Mouse (Mus musculus): Measurements from ENCODE around the gene Tmem222. TPM values are rescaled to one million over a fixed set of nuclear protein-coding genes. Genes with fewer than 3 reads are reported as not detected.

Gene Tmem222
- polyA plus RNA-seq, 1 experiment from 2014 or later, result 118 TPM

- Histone ChIP-seq H3K4me1 (ENCODE audit: control insufficient read depth, insufficient read depth, low read length) (peaks cover 16% of the 10 kb centered on the region), H3K27me3 (ENCODE audit: control insufficient read depth, insufficient read depth, low read length) (no peaks in the 10 kb centered on the region), H3K9me3 (ENCODE audit: control insufficient read depth, low read length) (no peaks in the 10 kb centered on the region), H3K36me3 (ENCODE audit: control insufficient read depth, insufficient read depth, low read length) (no peaks in the 10 kb centered on the region), H3K27ac (ENCODE audit: low read depth, low read length) (peak overlapping the region; percentile 91), H3K4me2 (ENCODE audit: low read depth, low read length) (peak overlapping the region; percentile 41), H3K9ac (replicated peaks; ENCODE audit: low read depth, low read length) (peak overlapping the region; percentile 76; the same call in 1 of the 2 replicates), H3K4me3 (ENCODE audit: low read depth, low read length) (peak overlapping the region; percentile 80)
- ATAC-seq (ENCODE audit: low read depth), result 0 out of 2 replicates have a peak, but pooled peaks have one; percentile 28
- WGBS, result 28% methylated on average over 6 of the region's 6 CpGs
Measured at GRCm38 (mm10) chr4:133278067-133278466, 475 bp upstream of the Tmem222 start.

DNA sequence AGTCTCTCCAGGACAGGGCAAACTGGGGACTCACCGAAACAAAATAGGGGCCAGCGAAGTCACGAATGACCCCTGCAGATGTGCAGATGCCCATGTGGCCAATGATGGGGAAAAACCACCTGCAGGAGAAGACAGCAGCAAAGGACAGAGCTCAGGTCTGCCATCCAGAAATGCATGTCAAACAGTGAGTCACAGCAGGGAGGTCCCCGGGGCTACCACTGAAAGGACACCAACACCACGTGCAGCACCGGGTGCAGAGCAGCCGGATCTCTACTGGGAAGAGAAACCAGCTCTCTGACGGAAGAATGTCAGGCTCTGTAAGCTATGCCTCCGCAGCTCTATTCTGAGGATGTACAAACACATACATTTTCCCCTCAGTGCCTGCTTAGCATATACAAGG is 6.7 kb downstream of the Tmem222 start:
- ATAC-seq (ENCODE audit: low read depth), result no peak
- WGBS, result 88% methylated on average over 9 of the region's 9 CpGs
- peaks cover 24% of the 10 kb centered on the region for H3K36me3 ChIP-seq (ENCODE audit: control insufficient read depth, insufficient read depth, low read length)

DNA sequence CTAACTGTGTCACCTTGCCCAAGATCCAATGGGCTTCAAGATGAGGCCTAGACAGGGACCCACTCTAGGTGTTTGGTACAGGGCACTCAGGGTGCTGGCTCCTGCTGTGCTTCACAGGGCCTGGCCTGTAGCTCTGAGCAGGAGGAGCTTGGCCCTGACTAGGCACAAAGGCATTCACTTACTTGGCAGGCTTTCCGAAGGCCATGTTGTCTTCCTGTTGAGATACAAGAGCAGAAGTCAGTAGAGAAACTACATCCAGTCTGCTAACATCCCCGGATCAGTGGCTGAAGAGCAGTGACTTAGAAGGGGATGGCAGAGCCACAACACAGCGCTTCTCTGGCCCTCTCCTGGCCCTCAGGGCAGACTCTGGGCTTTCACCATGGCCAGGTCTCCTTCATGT is 8.0 kb downstream of the Tmem222 start:
- no peaks in the 10 kb centered on the region for H3K27me3 ChIP-seq (ENCODE audit: control insufficient read depth, insufficient read depth, low read length)
- H3K4me3 ChIP-seq (ENCODE audit: low read depth, low read length), result no peak overlapping the region
- no peak overlapping the region for H3K9ac ChIP-seq (replicated peaks; ENCODE audit: low read depth, low read length)
- 96% methylated on average over 3 of the region's 3 CpGs for WGBS
- H3K9me3 ChIP-seq (ENCODE audit: control insufficient read depth, low read length), result no peaks in the 10 kb centered on the region
- no peak overlapping the region for H3K4me2 ChIP-seq (ENCODE audit: low read depth, low read length)
- H3K4me1 ChIP-seq (ENCODE audit: control insufficient read depth, insufficient read depth, low read length), result no peaks in the 10 kb centered on the region
- peaks cover 33% of the 10 kb centered on the region for H3K36me3 ChIP-seq (ENCODE audit: control insufficient read depth, insufficient read depth, low read length)
- H3K27ac ChIP-seq (ENCODE audit: low read depth, low read length), result no peak overlapping the region
- ATAC-seq (ENCODE audit: low read depth), result no peak

More for the DNA sequence above, 6.7 kb downstream of the Tmem222 start:
- Histone ChIP-seq H3K27me3 (ENCODE audit: control insufficient read depth, insufficient read depth, low read length) (no peaks in the 10 kb centered on the region), H3K9ac (replicated peaks; ENCODE audit: low read depth, low read length) (no peak overlapping the region), H3K4me3 (ENCODE audit: low read depth, low read length) (no peak overlapping the region), H3K9me3 (ENCODE audit: control insufficient read depth, low read length) (no peaks in the 10 kb centered on the region), H3K27ac (ENCODE audit: low read depth, low read length) (no peak overlapping the region), H3K4me2 (ENCODE audit: low read depth, low read length) (no peak overlapping the region), H3K4me1 (ENCODE audit: control insufficient read depth, insufficient read depth, low read length) (peaks cover 5% of the 10 kb centered on the region)

DNA sequence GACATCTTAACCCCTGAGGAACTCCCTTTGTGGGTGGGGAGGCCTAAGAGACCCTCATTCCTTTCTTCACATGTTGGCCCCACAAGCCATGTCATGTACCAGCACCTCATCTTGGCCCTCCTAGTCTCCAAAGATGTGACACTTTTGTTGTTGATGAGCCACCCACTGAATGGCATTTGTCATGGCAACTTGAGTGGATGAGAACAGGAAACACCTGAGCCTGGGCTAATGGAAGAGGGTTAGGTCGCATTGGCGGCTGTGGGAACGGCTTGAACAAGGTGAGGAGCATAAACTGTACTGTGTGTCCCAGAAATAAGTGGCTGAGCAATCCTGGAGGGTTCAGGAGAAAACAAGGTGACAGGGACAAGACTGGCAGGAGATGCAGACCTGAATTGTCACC is 8.7 kb downstream of the Tmem222 start:
- Histone ChIP-seq H3K36me3 (ENCODE audit: control insufficient read depth, insufficient read depth, low read length) (peaks cover 33% of the 10 kb centered on the region), H3K27me3 (ENCODE audit: control insufficient read depth, insufficient read depth, low read length) (no peaks in the 10 kb centered on the region), H3K27ac (ENCODE audit: low read depth, low read length) (no peak overlapping the region), H3K4me3 (ENCODE audit: low read depth, low read length) (no peak overlapping the region), H3K4me2 (ENCODE audit: low read depth, low read length) (no peak overlapping the region), H3K4me1 (ENCODE audit: control insufficient read depth, insufficient read depth, low read length) (no peaks in the 10 kb centered on the region), H3K9me3 (ENCODE audit: control insufficient read depth, low read length) (no peaks in the 10 kb centered on the region), H3K9ac (replicated peaks; ENCODE audit: low read depth, low read length) (no peak overlapping the region)
- ATAC-seq (ENCODE audit: low read depth), result no peak
- WGBS, result 93% methylated on average over 3 of the region's 3 CpGs

- WGBS, result 97% methylated on average over 12 of the region's 12 CpGs
- ATAC-seq (ENCODE audit: low read depth), result no peak
- peaks cover 38% of the 10 kb centered on the region for H3K36me3 ChIP-seq (ENCODE audit: control insufficient read depth, insufficient read depth, low read length)
- H3K9me3 ChIP-seq (ENCODE audit: control insufficient read depth, low read length), result no peaks in the 10 kb centered on the region
- no peak overlapping the region for H3K4me3 ChIP-seq (ENCODE audit: low read depth, low read length)
- no peaks in the 10 kb centered on the region for H3K4me1 ChIP-seq (ENCODE audit: control insufficient read depth, insufficient read depth, low read length)
- no peak overlapping the region for H3K27ac ChIP-seq (ENCODE audit: low read depth, low read length)
- no peak overlapping the region for H3K9ac ChIP-seq (replicated peaks; ENCODE audit: low read depth, low read length)
- no peaks in the 10 kb centered on the region for H3K27me3 ChIP-seq (ENCODE audit: control insufficient read depth, insufficient read depth, low read length)
- H3K4me2 ChIP-seq (ENCODE audit: low read depth, low read length), result no peak overlapping the region
Measured at GRCm38 (mm10) chr4:133266248-133266880, 11.2 kb downstream of the Tmem222 start.

DNA sequence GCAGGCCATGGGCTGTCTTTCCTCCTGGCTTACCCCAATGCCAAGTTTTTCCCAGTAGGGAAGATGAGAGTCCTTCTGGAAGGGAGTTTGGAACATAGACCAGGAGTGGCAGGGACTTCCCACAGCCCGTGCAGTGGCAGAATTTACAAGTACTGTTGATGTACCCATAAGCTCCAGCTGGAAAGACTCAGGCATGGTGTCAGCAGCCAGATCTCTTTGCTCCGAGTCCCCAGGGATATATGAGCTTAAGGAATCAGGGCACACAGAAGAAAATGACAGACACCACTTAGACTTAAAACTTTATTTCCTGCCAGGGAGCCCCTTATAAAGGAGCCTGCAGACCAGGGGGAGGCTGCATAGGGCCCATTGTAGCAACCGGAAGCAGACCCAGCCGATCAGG is 11.8 kb downstream of the Tmem222 start:
- no peak overlapping the region for H3K27ac ChIP-seq (ENCODE audit: low read depth, low read length)
- no peak overlapping the region for H3K4me2 ChIP-seq (ENCODE audit: low read depth, low read length)
- H3K4me1 ChIP-seq (ENCODE audit: control insufficient read depth, insufficient read depth, low read length), result no peaks in the 10 kb centered on the region
- H3K4me3 ChIP-seq (ENCODE audit: low read depth, low read length), result no peak overlapping the region
- H3K36me3 ChIP-seq (ENCODE audit: control insufficient read depth, insufficient read depth, low read length), result peaks cover 38% of the 10 kb centered on the region
- no peak for ATAC-seq (ENCODE audit: low read depth)
- no peaks in the 10 kb centered on the region for H3K27me3 ChIP-seq (ENCODE audit: control insufficient read depth, insufficient read depth, low read length)
- H3K9ac ChIP-seq (replicated peaks; ENCODE audit: low read depth, low read length), result no peak overlapping the region
- no peaks in the 10 kb centered on the region for H3K9me3 ChIP-seq (ENCODE audit: control insufficient read depth, low read length)
- WGBS, result 96% methylated on average over 4 of the region's 4 CpGs

- no peak overlapping the region for H3K9ac ChIP-seq (replicated peaks; ENCODE audit: low read depth, low read length)
- no peaks in the 10 kb centered on the region for H3K27me3 ChIP-seq (ENCODE audit: control insufficient read depth, insufficient read depth, low read length)
- no peak overlapping the region for H3K27ac ChIP-seq (ENCODE audit: low read depth, low read length)
- H3K4me3 ChIP-seq (ENCODE audit: low read depth, low read length), result no peak overlapping the region
- H3K4me1 ChIP-seq (ENCODE audit: control insufficient read depth, insufficient read depth, low read length), result no peaks in the 10 kb centered on the region
- no peak overlapping the region for H3K4me2 ChIP-seq (ENCODE audit: low read depth, low read length)
- peaks cover 38% of the 10 kb centered on the region for H3K36me3 ChIP-seq (ENCODE audit: control insufficient read depth, insufficient read depth, low read length)
- no peaks in the 10 kb centered on the region for H3K9me3 ChIP-seq (ENCODE audit: control insufficient read depth, low read length)
- ATAC-seq (ENCODE audit: low read depth), result no peak
- WGBS, result 91% methylated on average over 3 of the region's 3 CpGs
Measured at GRCm38 (mm10) chr4:133265297-133265696, 12.3 kb downstream of the Tmem222 start.

GRCm38 (mm10) chr4:133264559-133264958 is 13.0 kb downstream of the Tmem222 start:
- WGBS, result 100% methylated on average over 2 of the region's 2 CpGs
- Histone ChIP-seq H3K9me3 (ENCODE audit: control insufficient read depth, low read length) (no peaks in the 10 kb centered on the region), H3K4me2 (ENCODE audit: low read depth, low read length) (no peak overlapping the region), H3K27me3 (ENCODE audit: control insufficient read depth, insufficient read depth, low read length) (no peaks in the 10 kb centered on the region), H3K4me3 (ENCODE audit: low read depth, low read length) (no peak overlapping the region), H3K36me3 (ENCODE audit: control insufficient read depth, insufficient read depth, low read length) (peaks cover 38% of the 10 kb centered on the region), H3K4me1 (ENCODE audit: control insufficient read depth, insufficient read depth, low read length) (no peaks in the 10 kb centered on the region), H3K27ac (ENCODE audit: low read depth, low read length) (no peak overlapping the region), H3K9ac (replicated peaks; ENCODE audit: low read depth, low read length) (no peak overlapping the region)
- no peak for ATAC-seq (ENCODE audit: low read depth)

DNA sequence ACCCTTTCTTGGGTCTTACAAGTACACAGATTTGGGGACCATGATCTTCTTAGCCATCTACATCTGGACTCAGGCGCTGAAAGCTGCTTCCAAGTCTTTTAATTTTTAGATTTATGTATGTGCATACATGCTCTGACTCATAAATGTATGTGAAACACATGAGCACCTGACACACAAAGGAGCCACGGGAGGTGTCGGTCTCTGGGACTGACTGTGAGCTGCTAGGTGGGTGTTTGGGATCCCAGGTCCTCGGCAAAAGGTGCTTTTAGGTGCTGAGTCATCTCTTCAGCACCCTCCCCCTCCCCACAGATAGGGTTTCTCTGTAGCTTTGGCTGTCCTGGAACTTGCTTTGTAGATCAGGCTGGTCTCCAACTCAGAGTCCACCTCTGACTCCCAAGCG is 13.8 kb downstream of the Tmem222 start:
- no peaks in the 10 kb centered on the region for H3K9me3 ChIP-seq (ENCODE audit: control insufficient read depth, low read length)
- no peaks in the 10 kb centered on the region for H3K4me1 ChIP-seq (ENCODE audit: control insufficient read depth, insufficient read depth, low read length)
- H3K27ac ChIP-seq (ENCODE audit: low read depth, low read length), result no peak overlapping the region
- H3K36me3 ChIP-seq (ENCODE audit: control insufficient read depth, insufficient read depth, low read length), result peaks cover 38% of the 10 kb centered on the region
- H3K27me3 ChIP-seq (ENCODE audit: control insufficient read depth, insufficient read depth, low read length), result no peaks in the 10 kb centered on the region
- WGBS, result 92% methylated on average over 5 of the region's 5 CpGs
- no peak overlapping the region for H3K9ac ChIP-seq (replicated peaks; ENCODE audit: low read depth, low read length)
- no peak for ATAC-seq (ENCODE audit: low read depth)
- no peak overlapping the region for H3K4me3 ChIP-seq (ENCODE audit: low read depth, low read length)
- no peak overlapping the region for H3K4me2 ChIP-seq (ENCODE audit: low read depth, low read length)
